Mouse (Mus musculus): Measurements from ENCODE around the gene Slc6a1.

Slc6a1 gene

GRCm38 (mm10) chr6:114282469-114283277 lies at the start of gene Slc6a1:
Gene Slc6a1 (plus strand): TSS chr6:114282635.
- DNase-seq (ENCODE audit: low spot score), result peak; percentile 16

GRCm38 (mm10) chr6:114238892-114239644 lies 43.4 kb upstream of the Slc6a1 start:
- DNase-seq (ENCODE audit: low spot score), result no peak

- no peak for DNase-seq (ENCODE audit: low spot score)
Observed at GRCm38 (mm10) chr6:114245665-114246064, 36.8 kb upstream of the Slc6a1 start.

- no peak for DNase-seq (ENCODE audit: low spot score)
Observed at GRCm38 (mm10) chr6:114250311-114250710, 32.1 kb upstream of the Slc6a1 start.

- DNase-seq (ENCODE audit: low spot score), result no peak
Observed at GRCm38 (mm10) chr6:114254927-114255326, 27.5 kb upstream of the Slc6a1 start.

GRCm38 (mm10) chr6:114257762-114258361 lies 24.6 kb upstream of the Slc6a1 start:
- no peak for DNase-seq (ENCODE audit: low spot score)

GRCm38 (mm10) chr6:114258661-114259193 lies 23.7 kb upstream of the Slc6a1 start:
- DNase-seq (ENCODE audit: low spot score), result no peak

GRCm38 (mm10) chr6:114261609-114262008 lies 20.8 kb upstream of the Slc6a1 start:
- DNase-seq (ENCODE audit: low spot score), result no peak

GRCm38 (mm10) chr6:114264010-114264409 lies 18.4 kb upstream of the Slc6a1 start:
- no peak for DNase-seq (ENCODE audit: low spot score)

GRCm38 (mm10) chr6:114264426-114264825 lies 18.0 kb upstream of the Slc6a1 start:
- DNase-seq (ENCODE audit: low spot score), result no peak

GRCm38 (mm10) chr6:114266273-114266672 lies 16.2 kb upstream of the Slc6a1 start:
- DNase-seq (ENCODE audit: low spot score), result no peak

- no peak for DNase-seq (ENCODE audit: low spot score)
Observed at GRCm38 (mm10) chr6:114267979-114268378, 14.5 kb upstream of the Slc6a1 start.

- DNase-seq (ENCODE audit: low spot score), result no peak
Observed at GRCm38 (mm10) chr6:114269589-114269988, 12.8 kb upstream of the Slc6a1 start.

GRCm38 (mm10) chr6:114270799-114271198 lies 11.6 kb upstream of the Slc6a1 start:
- DNase-seq (ENCODE audit: low spot score), result no peak

GRCm38 (mm10) chr6:114272279-114272678 lies 10.2 kb upstream of the Slc6a1 start:
- DNase-seq (ENCODE audit: low spot score), result no peak

- DNase-seq (ENCODE audit: low spot score), result no peak
Observed at GRCm38 (mm10) chr6:114273997-114274728, 8.3 kb upstream of the Slc6a1 start.

- no peak for DNase-seq (ENCODE audit: low spot score)
Observed at GRCm38 (mm10) chr6:114275800-114276199, 6.6 kb upstream of the Slc6a1 start.

GRCm38 (mm10) chr6:114283278-114283770 lies 889 bp downstream of the Slc6a1 start:
- no peak for DNase-seq (ENCODE audit: low spot score)

GRCm38 (mm10) chr6:114283927-114284703 lies 1.7 kb downstream of the Slc6a1 start:
- DNase-seq (ENCODE audit: low spot score), result no peak

GRCm38 (mm10) chr6:114285424-114285823 lies 3.0 kb downstream of the Slc6a1 start:
- DNase-seq (ENCODE audit: low spot score), result no peak

GRCm38 (mm10) chr6:114289106-114289505 lies 6.7 kb downstream of the Slc6a1 start:
- DNase-seq (ENCODE audit: low spot score), result no peak

Data from ovary, adult 18-20 months (tissue).